Mouse (Mus musculus) C2C12 (cell line): Measurements from ENCODE around the gene Frmd4a. TPM values are rescaled to one million over a fixed set of nuclear protein-coding genes. Genes with fewer than 3 reads are reported as not detected.

ENCODE experiments used
- H3K27me3 ChIP-seq: one replicate; pipeline ENCODE4 v1.6.1; 2011; ENCODE audit not compliant: control insufficient read depth, insufficient read depth, insufficient read length
- H3K36me3 ChIP-seq: one replicate; pipeline ENCODE4 v1.6.1; 2011; ENCODE audit not compliant: control insufficient read depth, insufficient read depth
- H3K4me3 ChIP-seq: one replicate; pipeline ENCODE4 v1.5.1; 2011; ENCODE audit warnings: mild to moderate bottlenecking, control low read depth; ENCODE audit not compliant: poor library complexity, insufficient read depth, severe bottlenecking
- H3K79me2 ChIP-seq: one replicate; pipeline ENCODE4 v1.6.1; 2011; ENCODE audit not compliant: control insufficient read depth, insufficient read depth
- H3K79me3 ChIP-seq: one replicate; pipeline ENCODE4 v1.6.1; 2011; ENCODE audit warnings: low read depth, control low read depth
- H3ac ChIP-seq: one replicate; pipeline ENCODE3; 2011; ENCODE audit warnings: low read depth; ENCODE audit not compliant: control insufficient read depth, insufficient read length
- CEBPB ChIP-seq: IDR thresholded peaks from one replicate; pipeline ENCODE4 v1.6.1; 2011; ENCODE audit warnings: low read depth, mild to moderate bottlenecking, control low read depth, moderate library complexity
- CTCF ChIP-seq: IDR thresholded peaks from one replicate; pipeline ENCODE4 v1.5.1; 2011; ENCODE audit not compliant: control insufficient read depth, insufficient read depth, insufficient read length
- FOSL1 ChIP-seq: IDR thresholded peaks from one replicate; pipeline ENCODE4 v1.8.0; 2011; ENCODE audit warnings: mild to moderate bottlenecking, low read length; ENCODE audit not compliant: poor library complexity, insufficient read depth, severe bottlenecking
- MAX ChIP-seq: IDR thresholded peaks from one replicate; pipeline ENCODE4 v1.6.1; 2011; ENCODE audit warnings: mild to moderate bottlenecking, control low read depth
- MYOD1 ChIP-seq: IDR thresholded peaks from one replicate; pipeline ENCODE4 v1.6.1; 2011; ENCODE audit warnings: low read depth; ENCODE audit not compliant: control insufficient read depth, insufficient read length
- MYOG ChIP-seq: IDR thresholded peaks from one replicate; pipeline ENCODE4 v1.6.1; 2011; ENCODE audit not compliant: control insufficient read depth, insufficient read length; ENCODE audit errors: extremely low read depth
- USF1 ChIP-seq: IDR thresholded peaks from one replicate; pipeline ENCODE4 v1.6.1; 2011; ENCODE audit warnings: low read depth, mild to moderate bottlenecking, control low read depth, moderate library complexity
- polyA plus RNA-seq: library from polyadenylated mRNA; unstranded; fragments of >200 nt; fragmentation: generic; extraction: Trizol; gene quantifications from one replicate; pipeline ENCODE4 v1.2.1, GENCODE M21; 2012; ENCODE audit warnings: missing spikeins

Gene Frmd4a
- polyA plus RNA-seq, 1 experiment, result 32.7 TPM

DNA sequence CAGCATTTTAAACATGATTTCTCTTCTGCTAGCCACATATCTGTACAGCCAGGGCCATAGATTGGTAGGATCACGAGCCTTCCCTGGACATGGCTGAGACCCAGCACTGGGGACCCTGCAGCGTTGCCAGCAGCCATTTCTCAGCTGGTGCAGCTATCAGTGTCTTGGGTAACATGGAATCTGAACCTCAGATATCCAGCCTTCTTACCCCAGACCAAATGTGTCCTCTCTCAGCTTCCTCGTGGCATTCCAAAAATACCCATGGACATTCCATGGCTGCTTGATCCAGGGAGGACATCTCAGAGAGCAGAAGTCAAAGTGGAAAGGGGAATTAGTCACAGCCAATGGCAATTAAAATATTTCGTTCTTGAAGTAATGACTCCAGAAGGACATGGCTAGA lies 321.6 kb downstream of the Frmd4a start:
- H3K36me3 ChIP-seq, result peaks cover 16% of the 10 kb centered on the region
- H3K4me3 ChIP-seq, result no peak overlapping the region
- H3K27me3 ChIP-seq, result no peaks in the 10 kb centered on the region
- no peak for TF ChIP-seq FOSL1
- no peak for TF ChIP-seq CEBPB
- no peak for TF ChIP-seq USF1
- TF ChIP-seq CTCF, result no peak
- H3K79me2 ChIP-seq, result peaks cover 27% of the 10 kb centered on the region
- peaks cover 6% of the 10 kb centered on the region for H3K79me3 ChIP-seq
- no peak overlapping the region for H3ac ChIP-seq

DNA sequence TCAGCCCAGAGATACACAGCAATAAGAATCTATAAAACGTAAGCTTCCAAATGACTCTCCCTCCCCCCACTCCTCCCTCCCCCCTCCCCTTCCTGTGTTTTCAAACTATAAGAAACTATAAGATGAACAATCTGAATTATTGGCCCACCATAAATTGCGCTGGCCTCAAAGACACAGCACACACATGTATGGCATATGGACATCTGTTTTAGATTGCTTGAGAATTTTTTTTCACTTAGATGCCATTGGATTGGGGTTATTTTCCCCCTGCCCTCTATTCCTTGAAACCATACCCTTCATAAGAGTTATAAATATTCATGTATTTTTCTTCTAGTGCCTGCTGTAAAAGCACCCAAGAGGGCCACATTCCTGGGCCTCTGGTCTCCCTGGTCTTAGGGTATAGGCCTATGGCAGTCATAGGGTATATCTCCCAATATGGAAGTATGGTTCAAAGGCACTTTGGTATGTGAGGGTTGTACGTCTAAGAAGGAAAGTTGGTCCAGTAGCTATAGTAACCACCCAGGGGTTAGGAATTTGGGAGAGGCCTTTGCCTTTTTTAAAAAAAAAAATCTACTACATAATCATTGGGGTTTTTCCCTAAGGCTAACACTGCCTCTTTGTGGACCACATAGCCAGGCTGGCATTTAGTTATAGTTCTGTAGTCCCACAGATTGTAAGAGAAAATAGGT lies 322.2 kb downstream of the Frmd4a start:
- no peak for TF ChIP-seq MAX
- no peak for TF ChIP-seq FOSL1
- TF ChIP-seq USF1, result no peak
- TF ChIP-seq MYOD1, result no peak
- TF ChIP-seq MYOG, result no peak
- TF ChIP-seq CEBPB, result no peak
- no peak for TF ChIP-seq CTCF
- Histone ChIP-seq H3K36me3 (peaks cover 16% of the 10 kb centered on the region), H3ac (no peak overlapping the region), H3K4me3 (no peak overlapping the region), H3K79me3 (peaks cover 5% of the 10 kb centered on the region), H3K79me2 (peaks cover 27% of the 10 kb centered on the region), H3K27me3 (no peaks in the 10 kb centered on the region)

DNA sequence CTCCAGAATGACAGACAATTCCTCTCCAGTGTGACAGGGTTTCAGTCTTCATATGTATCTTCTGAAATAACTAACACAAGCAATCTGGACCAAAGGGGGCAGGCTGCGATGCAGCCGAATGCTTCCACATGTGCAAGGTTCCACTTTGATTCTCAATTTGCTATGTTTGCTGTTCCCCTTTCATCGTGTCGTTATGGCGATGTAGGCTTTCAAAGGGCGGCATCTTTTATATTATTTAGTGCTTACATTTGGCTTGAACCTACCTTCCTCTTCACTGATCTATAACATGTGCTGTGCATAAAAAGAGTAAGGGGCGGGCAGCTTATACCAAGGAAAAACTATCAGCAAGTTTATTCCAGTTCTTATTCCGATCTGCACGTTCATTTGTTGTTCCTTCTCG lies 322.9 kb downstream of the Frmd4a start:
- TF ChIP-seq FOSL1 (no peak), USF1 (no peak), MYOD1 (no peak), CEBPB (no peak), MYOG (no peak), CTCF (no peak), MAX (no peak)
- Histone ChIP-seq H3K4me3 (no peak overlapping the region), H3ac (no peak overlapping the region), H3K79me3 (peaks cover 5% of the 10 kb centered on the region), H3K79me2 (peaks cover 23% of the 10 kb centered on the region), H3K27me3 (no peaks in the 10 kb centered on the region), H3K36me3 (peaks cover 16% of the 10 kb centered on the region)

DNA sequence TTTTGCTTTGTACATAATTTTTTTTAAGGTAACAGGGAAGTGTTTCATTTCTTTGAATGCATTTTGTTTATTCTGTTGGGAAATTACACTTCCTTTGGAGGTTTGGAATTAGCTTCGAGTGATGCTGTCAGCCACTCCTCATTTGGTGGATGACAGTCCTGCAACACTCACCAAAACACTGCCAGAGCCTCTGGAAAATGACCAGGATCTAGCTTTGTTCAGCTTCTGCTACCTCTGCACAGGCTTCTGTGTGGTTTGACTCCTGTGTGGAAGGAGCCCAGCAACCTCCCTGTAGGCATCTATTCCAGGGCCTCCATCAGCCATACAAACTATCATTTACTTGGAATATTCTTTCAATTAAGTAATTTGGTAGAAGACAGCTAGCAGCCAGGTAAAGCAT lies 323.6 kb downstream of the Frmd4a start:
- TF ChIP-seq MYOD1, result no peak
- TF ChIP-seq USF1, result no peak
- TF ChIP-seq FOSL1, result no peak
- TF ChIP-seq MYOG, result no peak
- TF ChIP-seq CTCF, result no peak
- no peak for TF ChIP-seq CEBPB
- no peak for TF ChIP-seq MAX
- Histone ChIP-seq H3K4me3 (no peak overlapping the region), H3K79me2 (peaks cover 16% of the 10 kb centered on the region), H3K79me3 (peaks cover 3% of the 10 kb centered on the region), H3K27me3 (no peaks in the 10 kb centered on the region), H3K36me3 (peaks cover 11% of the 10 kb centered on the region), H3ac (no peak overlapping the region)

DNA sequence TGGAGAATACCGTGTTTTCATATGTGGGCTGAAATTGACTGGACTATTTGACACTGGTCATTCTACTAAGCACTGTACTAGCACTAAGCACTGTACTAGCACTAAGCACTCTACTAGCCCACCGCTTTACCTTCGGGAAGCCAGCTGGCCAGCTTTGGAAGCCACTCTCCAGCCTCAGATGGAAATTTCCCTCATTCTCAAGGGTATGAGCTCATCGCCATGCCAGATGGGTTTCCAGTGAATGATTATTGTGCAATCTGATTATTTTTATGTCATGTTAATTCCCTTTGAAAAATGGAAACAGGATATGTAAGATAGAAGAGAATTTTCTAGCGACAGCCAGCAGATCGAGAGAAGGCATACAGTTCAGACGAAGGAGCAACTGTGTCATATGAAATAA lies 324.5 kb downstream of the Frmd4a start:
- H3K4me3 ChIP-seq, result no peak overlapping the region
- peaks cover 10% of the 10 kb centered on the region for H3K36me3 ChIP-seq
- no peaks in the 10 kb centered on the region for H3K27me3 ChIP-seq
- TF ChIP-seq CEBPB (peak; percentile 80), MYOD1 (no peak)
- peaks cover 3% of the 10 kb centered on the region for H3K79me3 ChIP-seq
- no peak overlapping the region for H3ac ChIP-seq
- peaks cover 16% of the 10 kb centered on the region for H3K79me2 ChIP-seq

DNA sequence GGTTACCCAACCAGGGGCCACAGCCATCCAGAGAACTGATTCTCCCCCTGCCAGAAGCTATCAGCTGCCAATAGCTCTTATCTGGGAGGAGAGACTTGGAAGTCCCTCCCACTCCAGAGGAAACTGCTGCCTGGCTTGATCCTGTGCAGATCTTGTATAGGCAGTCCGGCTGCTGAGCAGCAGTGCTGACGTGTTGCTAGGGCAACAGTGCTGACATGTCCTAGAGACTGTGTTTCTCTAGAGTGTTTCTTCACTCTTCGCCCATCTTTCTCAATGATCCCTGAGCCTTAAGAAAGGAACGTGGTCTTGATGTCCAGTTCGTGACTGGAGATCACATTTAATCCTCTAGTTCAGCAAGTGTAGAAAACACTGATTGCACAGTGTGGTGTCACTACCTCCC lies 326.9 kb downstream of the Frmd4a start:
- H3K4me3 ChIP-seq, result no peak overlapping the region
- H3K79me2 ChIP-seq, result peaks cover 22% of the 10 kb centered on the region
- TF ChIP-seq USF1 (no peak), MYOG (no peak), CTCF (no peak), MYOD1 (no peak), CEBPB (no peak)
- H3K79me3 ChIP-seq, result peaks cover 8% of the 10 kb centered on the region
- peaks cover 15% of the 10 kb centered on the region for H3K36me3 ChIP-seq
- H3K27me3 ChIP-seq, result no peaks in the 10 kb centered on the region
- no peak overlapping the region for H3ac ChIP-seq
